Mouse (Mus musculus): ENCODE measurements around the gene Prr19. TPM values are rescaled to one million over a fixed set of nuclear protein-coding genes. Genes with fewer than 3 reads are reported as not detected.
"Not testable (repeated sequence)": the region's sequence is repeated elsewhere in the genome, so short reads cannot be mapped to it uniquely, and the experiment has no call there.

Gene Prr19
- polyA plus RNA-seq, 1 experiment from 2014 or later = 1.1 TPM

DNA sequence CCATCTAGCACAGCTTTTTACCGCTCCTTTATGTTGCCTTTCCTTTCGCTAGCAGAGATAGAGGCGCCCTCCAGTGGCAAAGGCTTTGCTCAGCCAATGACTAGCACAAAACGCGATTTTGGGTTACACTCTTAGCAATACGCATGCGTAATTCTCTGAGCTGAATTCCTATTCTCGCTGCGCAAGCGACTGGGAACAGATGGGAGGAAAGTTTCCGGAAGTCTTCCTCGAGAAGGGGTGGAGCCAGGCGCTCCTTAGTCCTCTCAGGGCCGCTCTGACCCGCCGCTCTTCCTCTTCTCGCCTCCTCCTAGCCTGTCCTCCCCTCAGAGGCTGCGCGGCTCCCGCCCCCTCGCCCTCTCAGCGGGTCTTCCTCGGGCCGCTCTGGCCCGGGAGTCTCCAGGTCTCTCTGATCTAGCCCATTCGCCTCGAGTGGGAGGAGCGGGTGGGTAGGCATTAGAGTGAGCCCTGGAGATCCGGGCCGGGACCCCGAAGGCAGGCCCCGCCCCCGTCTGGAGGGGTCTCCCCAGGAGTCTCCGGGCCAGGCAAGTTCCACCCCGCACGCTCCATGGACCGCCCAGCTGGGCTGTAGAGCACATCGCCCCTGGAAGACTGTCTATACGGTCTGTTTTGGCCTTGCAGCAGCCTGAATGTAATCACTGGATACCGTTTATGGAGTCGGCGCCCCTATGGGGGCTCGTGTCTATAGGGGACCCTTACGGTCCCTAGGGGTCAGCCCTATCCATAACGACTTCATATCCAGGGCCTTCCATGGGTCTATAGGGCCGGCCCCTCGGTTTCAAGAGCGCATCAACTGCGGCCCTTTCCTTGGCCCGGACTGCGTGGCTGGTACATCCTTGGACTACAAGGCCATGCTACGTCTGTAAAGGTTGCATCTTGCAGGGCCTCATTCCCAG is 15.6 kb downstream of the Prr19 start, which contains the start of gene Megf8:
Gene Megf8 (plus strand): TSS at position 633 of the 914 bp plus-strand sequence.
- WGBS = 1% methylated on average over 52 of the region's 52 CpGs
- peak within 1 kb of the TSS; percentile 74 for H3K4me3 ChIP-seq
- H3K9ac ChIP-seq = peak within 1 kb of the TSS; percentile 91
- H3K36me3 ChIP-seq = peaks cover 3% of the 10 kb centered on the region; the same call in 1 of the 2 replicates
- H3K4me2 ChIP-seq (replicated peaks) = peak within 1 kb of the TSS; percentile 99
- H3K4me1 ChIP-seq = peaks cover 45% of the 10 kb centered on the region
- H3K9me3 ChIP-seq = no peaks in the 10 kb centered on the region
- H3K27ac ChIP-seq = peak within 1 kb of the TSS; percentile 88
- ATAC-seq (ENCODE audit: low FRiP score, low read depth) = peak; percentile 98
- peaks cover 44% of the 10 kb centered on the region for H3K27me3 ChIP-seq

DNA sequence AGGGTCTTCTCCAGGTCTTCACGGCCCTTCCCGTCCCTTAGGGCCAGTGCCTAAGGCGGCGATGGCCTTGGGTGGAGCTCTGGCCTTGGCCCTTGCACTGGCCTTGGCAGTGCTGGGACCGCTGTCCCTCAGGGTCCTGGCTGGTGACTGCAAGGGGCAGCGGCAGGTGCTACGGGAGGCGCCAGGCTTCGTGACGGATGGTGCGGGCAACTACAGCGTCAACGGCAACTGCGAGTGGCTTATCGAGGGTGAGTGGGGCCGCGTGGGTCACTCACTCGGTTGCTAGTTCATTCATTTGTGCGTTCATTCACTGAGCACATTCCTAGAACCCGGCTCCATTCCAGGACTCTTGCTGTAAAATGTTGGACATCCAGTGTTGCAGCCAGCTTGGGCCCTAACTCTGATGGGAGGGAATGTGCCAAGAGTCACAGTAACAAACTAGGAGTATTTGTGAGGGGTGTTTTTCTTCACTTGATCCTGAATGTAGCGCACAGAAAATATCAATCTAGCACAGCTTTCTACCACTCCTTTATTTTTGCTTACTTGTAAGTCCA is 16.3 kb downstream of the Prr19 start:
- peak overlapping the region; percentile 91 for H3K9ac ChIP-seq
- no peaks in the 10 kb centered on the region for H3K9me3 ChIP-seq
- peak overlapping the region; percentile 74 for H3K4me3 ChIP-seq
- H3K36me3 ChIP-seq = peaks cover 3% of the 10 kb centered on the region; the same call in 1 of the 2 replicates
- peak overlapping the region; percentile 88 for H3K27ac ChIP-seq
- peak overlapping the region; percentile 99 for H3K4me2 ChIP-seq (replicated peaks)
- WGBS = 13% methylated on average over 21 of the region's 21 CpGs
- H3K27me3 ChIP-seq = peaks cover 37% of the 10 kb centered on the region
- peaks cover 49% of the 10 kb centered on the region for H3K4me1 ChIP-seq
- no peak for ATAC-seq (ENCODE audit: low FRiP score, low read depth)

DNA sequence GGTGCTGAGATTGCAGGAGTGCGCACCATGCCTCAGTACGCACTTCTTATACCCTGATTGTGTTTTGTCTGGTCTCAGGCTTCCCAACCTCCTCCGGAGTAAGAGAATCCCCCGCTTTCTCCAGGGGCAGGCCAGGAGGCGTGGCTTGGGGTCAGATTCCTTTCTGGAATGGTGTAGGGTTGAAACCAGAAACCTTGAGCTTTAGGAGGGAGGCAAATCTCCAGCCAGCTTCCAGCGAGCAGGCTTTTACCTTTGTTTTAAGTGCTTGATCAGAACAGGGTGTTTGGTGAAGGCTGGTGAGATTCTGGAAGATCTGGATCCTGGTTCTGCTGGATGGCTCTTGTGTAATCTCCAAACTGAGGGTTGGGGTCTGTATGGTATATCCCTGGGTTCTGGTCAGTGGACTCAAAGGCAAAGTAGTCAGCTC is 20.9 kb downstream of the Prr19 start:
- Histone ChIP-seq H3K9ac (peak overlapping the region; percentile 53), H3K27ac (peak overlapping the region; percentile 94), H3K9me3 (no peaks in the 10 kb centered on the region), H3K27me3 (no peaks in the 10 kb centered on the region), H3K4me3 (peak overlapping the region; percentile 29), H3K36me3 (peaks cover 11% of the 10 kb centered on the region), H3K4me2 (replicated peaks) (peak overlapping the region; percentile 54), H3K4me1 (peaks cover 42% of the 10 kb centered on the region)
- ATAC-seq (ENCODE audit: low FRiP score, low read depth) = peak; percentile 92
- 4% methylated on average over 6 of the region's 6 CpGs for WGBS

DNA sequence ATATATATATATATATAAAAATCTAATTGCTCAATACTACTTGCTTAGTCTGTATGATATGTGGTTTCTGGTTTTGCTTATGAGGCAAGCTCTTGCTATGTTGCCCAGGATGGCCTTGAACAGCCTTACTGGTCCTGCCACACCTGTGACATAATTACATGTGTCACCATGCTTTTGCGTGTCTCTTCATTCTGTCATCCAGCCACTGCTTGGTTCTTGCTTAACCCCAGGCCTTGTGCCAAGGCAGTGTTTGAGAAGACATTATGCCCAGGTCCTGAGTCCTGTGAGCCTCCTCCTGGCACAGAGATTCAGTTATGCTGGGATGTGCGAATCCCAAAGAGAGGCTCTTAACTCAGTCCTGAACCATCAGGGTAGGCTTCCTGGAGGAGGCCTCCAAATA is 22.0 kb downstream of the Prr19 start:
- no peak overlapping the region for H3K9ac ChIP-seq

DNA sequence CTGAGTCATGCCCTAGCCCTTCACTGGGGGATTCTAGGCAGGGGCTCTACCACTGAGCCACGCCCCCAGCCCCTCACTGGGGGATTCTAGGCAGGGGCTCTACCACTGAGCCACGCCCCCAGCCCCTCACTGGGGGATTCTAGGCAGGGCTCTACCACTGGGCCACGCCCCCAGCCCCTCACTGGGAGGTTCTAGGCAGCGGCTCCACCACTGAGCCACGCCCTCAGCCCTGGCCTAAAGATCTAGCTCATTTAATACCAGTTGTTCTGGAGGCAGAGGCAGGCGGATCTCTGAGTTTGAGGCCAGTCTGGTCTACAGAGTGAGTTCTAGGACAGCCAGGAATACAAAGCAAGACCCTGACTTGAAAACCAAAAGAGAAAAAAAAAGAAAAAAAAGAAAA is 24.2 kb downstream of the Prr19 start:
- not testable (repeated sequence) for H3K4me2 ChIP-seq (replicated peaks); ATAC-seq (ENCODE audit: low FRiP score, low read depth); H3K27me3 ChIP-seq; H3K9me3 ChIP-seq; H3K9ac ChIP-seq; H3K4me3 ChIP-seq; H3K27ac ChIP-seq
- Histone ChIP-seq H3K36me3 (peaks cover 38% of the 10 kb centered on the region), H3K4me1 (peaks cover 26% of the 10 kb centered on the region)
- 87% methylated on average over 6 of the region's 6 CpGs for WGBS

More for the DNA sequence above, 22.0 kb downstream of the Prr19 start:
- no peaks in the 10 kb centered on the region for H3K9me3 ChIP-seq
- H3K27me3 ChIP-seq = no peaks in the 10 kb centered on the region
- H3K4me2 ChIP-seq (replicated peaks) = peak overlapping the region; percentile 31; the same call in 1 of the 2 replicates
- H3K36me3 ChIP-seq = peaks cover 21% of the 10 kb centered on the region
- 80% methylated on average over 2 of the region's 2 CpGs for WGBS
- H3K27ac ChIP-seq = no peak overlapping the region
- no peak overlapping the region for H3K4me3 ChIP-seq
- H3K4me1 ChIP-seq = peaks cover 32% of the 10 kb centered on the region
- no peak for ATAC-seq (ENCODE audit: low FRiP score, low read depth)

DNA sequence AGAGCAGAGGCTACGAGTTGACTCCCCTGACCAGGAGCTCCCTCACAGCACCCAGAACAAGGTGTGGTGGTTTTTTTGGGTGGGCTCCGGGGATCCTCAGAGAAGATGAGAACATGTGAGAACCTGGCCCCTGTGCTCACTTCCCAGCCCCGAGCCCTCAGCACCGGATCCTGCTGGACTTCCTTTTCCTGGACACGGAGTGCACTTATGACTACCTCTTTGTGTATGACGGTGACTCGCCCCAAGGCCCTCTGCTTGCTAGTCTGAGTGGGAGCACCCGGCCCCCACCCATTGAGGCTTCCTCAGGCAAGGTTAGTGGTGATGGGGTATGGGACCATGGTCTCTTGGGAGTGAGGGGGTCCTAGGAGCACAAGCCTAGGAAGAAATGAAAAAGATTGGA is 25.0 kb downstream of the Prr19 start:
- Histone ChIP-seq H3K36me3 (peaks cover 46% of the 10 kb centered on the region), H3K4me3 (no peak overlapping the region), H3K27ac (no peak overlapping the region), H3K27me3 (no peaks in the 10 kb centered on the region), H3K9me3 (no peaks in the 10 kb centered on the region), H3K4me2 (replicated peaks) (no peak overlapping the region), H3K9ac (no peak overlapping the region), H3K4me1 (peaks cover 23% of the 10 kb centered on the region)
- ATAC-seq (ENCODE audit: low FRiP score, low read depth) = no peak
- WGBS = 83% methylated on average over 8 of the region's 8 CpGs

DNA sequence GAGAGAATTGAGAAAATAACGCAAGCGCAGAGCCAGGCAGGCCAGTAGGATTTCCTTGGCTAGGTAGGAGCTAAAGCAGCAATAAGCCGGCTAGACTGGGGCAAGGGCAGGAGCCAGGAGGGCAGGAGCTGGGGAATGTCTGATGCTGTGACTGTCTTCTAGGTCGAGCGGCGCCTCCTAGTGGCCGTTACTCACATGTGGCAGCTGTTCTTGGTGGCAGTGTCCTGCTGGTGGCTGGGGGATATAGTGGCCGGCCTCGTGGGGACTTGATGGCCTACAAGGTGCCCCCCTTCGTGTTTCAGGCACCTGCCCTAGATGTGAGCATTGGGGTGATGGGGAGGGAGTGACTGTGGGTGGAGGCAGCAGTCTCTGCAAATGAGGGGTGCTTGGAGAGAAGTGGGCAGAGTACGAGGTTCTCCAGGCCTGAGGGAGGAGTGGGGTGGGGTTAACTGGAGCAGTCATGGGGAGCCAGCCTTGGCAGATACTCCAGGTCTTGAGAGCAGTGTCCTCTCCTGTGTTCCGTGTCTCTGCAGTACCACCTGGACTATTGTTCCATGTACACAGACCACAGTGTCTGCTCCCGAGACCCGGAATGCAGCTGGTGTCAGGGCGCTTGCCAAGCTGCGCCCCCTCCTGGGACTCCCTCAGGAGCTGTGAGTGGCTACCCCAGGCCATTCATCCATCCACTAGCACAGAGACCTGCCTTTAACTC is 32.5 kb downstream of the Prr19 start:
- H3K9me3 ChIP-seq = no peaks in the 10 kb centered on the region
- no peak overlapping the region for H3K4me2 ChIP-seq (replicated peaks)
- H3K36me3 ChIP-seq = peaks cover 93% of the 10 kb centered on the region
- no peak overlapping the region for H3K9ac ChIP-seq
- no peak overlapping the region for H3K4me3 ChIP-seq
- no peak overlapping the region for H3K27ac ChIP-seq
- 48% methylated on average over 16 of the region's 16 CpGs for WGBS
- ATAC-seq (ENCODE audit: low FRiP score, low read depth) = peak; percentile 51; the same call in 1 of the 2 replicates
- no peaks in the 10 kb centered on the region for H3K27me3 ChIP-seq
- no peaks in the 10 kb centered on the region for H3K4me1 ChIP-seq

DNA sequence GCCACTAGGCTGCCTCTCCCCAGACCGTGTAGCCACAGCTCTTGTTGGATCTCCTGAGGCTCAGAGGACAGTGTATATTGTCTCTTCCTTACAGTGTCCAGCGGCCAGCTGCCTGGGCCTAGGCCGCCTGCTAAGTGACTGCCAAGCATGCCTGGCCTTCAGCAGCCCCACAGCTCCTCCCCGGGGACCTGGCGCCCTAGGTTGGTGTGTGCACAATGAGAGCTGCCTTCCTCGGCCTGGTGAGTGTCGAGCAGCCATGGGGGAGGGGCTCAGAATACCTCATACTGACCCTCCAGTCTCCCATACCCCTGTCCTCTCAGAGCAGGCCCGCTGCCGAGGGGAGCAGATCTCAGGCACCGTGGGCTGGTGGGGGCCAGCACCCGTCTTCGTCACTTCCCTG is 33.3 kb downstream of the Prr19 start:
- H3K36me3 ChIP-seq = peaks cover 94% of the 10 kb centered on the region
- no peak overlapping the region for H3K9ac ChIP-seq
- no peak overlapping the region for H3K4me3 ChIP-seq
- H3K4me1 ChIP-seq = no peaks in the 10 kb centered on the region
- no peak for ATAC-seq (ENCODE audit: low FRiP score, low read depth)
- H3K4me2 ChIP-seq (replicated peaks) = no peak overlapping the region
- H3K9me3 ChIP-seq = no peaks in the 10 kb centered on the region
- WGBS = 85% methylated on average over 12 of the region's 12 CpGs
- no peak overlapping the region for H3K27ac ChIP-seq
- H3K27me3 ChIP-seq = no peaks in the 10 kb centered on the region

DNA sequence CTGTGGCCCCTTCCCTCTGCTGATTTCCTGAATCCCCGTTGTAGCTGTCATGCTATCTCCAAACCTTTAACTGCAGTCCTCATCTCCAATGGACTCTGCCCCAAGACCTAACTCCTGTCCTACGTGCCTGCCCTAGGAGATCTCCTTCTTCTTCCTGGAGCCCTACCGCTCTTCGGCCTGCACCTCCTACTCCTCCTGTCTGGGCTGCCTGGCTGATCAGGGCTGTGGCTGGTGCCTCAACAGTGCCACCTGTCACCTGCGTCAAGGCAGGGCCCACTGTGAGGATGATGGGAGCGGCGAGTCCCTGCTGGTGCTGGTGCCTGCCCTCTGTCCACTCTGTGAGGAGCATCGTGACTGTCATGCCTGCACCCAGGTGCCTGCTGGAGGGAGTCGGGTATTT is 38.1 kb downstream of the Prr19 start:
- Histone ChIP-seq H3K27ac (no peak overlapping the region), H3K4me2 (replicated peaks) (no peak overlapping the region), H3K4me1 (no peaks in the 10 kb centered on the region), H3K9me3 (no peaks in the 10 kb centered on the region), H3K4me3 (no peak overlapping the region), H3K36me3 (peaks cover 92% of the 10 kb centered on the region), H3K27me3 (no peaks in the 10 kb centered on the region), H3K9ac (no peak overlapping the region)
- 91% methylated on average over 9 of the region's 9 CpGs for WGBS
- no peak for ATAC-seq (ENCODE audit: low FRiP score, low read depth)

DNA sequence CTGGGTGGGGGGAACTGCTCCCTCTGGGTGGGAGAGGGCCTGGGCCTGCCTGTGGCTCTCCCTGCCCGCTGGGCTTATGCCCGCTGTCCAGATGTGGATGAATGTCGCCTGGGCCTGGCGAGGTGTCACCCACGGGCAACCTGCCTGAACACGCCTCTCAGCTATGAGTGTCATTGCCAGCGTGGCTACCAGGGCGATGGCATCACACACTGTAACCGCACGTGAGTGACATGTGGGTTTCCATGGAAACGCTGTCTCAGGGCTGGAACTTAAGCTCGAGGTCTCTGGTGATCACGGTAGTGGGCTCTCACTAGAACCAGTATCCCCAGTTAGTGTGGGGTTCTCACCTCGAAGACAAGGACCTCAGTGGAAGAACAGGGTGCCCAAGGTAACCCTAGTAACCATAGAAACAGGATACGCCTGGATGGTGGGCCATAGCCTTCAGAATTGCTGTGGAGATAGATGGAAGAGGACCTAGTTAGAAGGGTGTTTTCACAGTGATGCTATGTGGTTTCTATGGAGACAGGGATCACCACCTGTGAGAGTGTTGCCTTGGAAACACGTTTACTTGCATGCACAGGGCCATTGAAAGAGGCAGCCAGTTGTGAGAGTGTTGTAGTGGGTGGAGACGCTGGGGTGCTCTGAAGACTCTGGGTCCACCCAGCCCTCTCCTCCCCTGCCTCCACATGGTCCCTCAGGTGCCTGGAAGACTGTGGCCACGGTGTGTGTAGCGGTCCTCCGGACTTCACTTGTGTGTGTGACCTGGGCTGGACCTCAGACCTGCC is 40.0 kb downstream of the Prr19 start:
- H3K4me2 ChIP-seq (replicated peaks) = no peak overlapping the region
- 82% methylated on average over 20 of the region's 20 CpGs for WGBS
- no peak overlapping the region for H3K9ac ChIP-seq
- H3K27ac ChIP-seq = no peak overlapping the region
- no peaks in the 10 kb centered on the region for H3K9me3 ChIP-seq
- H3K36me3 ChIP-seq = peaks cover 91% of the 10 kb centered on the region
- H3K27me3 ChIP-seq = no peaks in the 10 kb centered on the region
- no peak overlapping the region for H3K4me3 ChIP-seq
- no peaks in the 10 kb centered on the region for H3K4me1 ChIP-seq
- no peak for ATAC-seq (ENCODE audit: low FRiP score, low read depth)

DNA sequence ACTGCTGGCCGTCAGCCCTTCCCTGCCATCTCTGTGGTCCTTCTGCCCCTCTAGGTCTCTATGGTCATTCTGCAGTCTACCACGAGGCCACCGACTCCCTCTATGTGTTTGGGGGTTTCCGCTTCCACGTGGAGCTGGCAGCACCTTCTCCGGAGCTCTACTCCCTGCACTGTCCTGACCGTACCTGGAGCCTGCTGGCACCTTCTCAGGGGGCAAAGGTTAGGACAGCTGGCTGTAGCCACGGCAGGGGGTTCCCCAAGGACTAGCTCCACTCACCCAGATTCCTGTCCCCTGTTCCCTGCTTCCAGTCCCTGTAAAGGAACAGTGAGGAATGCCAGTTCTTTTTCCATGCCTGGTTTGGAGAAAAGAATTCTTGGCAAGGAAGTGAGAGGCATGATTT is 47.6 kb downstream of the Prr19 start:
- no peak overlapping the region for H3K27ac ChIP-seq
- H3K4me2 ChIP-seq (replicated peaks) = no peak overlapping the region
- no peaks in the 10 kb centered on the region; the same call in 1 of the 2 replicates for H3K9me3 ChIP-seq
- ATAC-seq (ENCODE audit: low FRiP score, low read depth) = no peak
- H3K9ac ChIP-seq = no peak overlapping the region
- no peaks in the 10 kb centered on the region for H3K4me1 ChIP-seq
- no peak overlapping the region for H3K4me3 ChIP-seq
- no peaks in the 10 kb centered on the region for H3K27me3 ChIP-seq
- WGBS = 91% methylated on average over 8 of the region's 8 CpGs
- peaks cover 98% of the 10 kb centered on the region for H3K36me3 ChIP-seq
